22 mouse cellular contexts compared by ENCODE assay signal in genomic region chr19:42965171-42965570, GRCm38 (mm10).
DNase-seq lines count a peak whose midpoint lies in the region; TF ChIP-seq lines count a peak whose summit lies in the region.
"Had no signal": no experiment of that assay in that cellular context is flagged by ENCODE, and none has a peak within 500 bp of the region (broad histone marks: within the 10 kb centered on the region; RNA-seq: fewer than 3 reads in every experiment).

No protein-coding gene starts in this region.

- no peak for TF ChIP-seq POLR2A in lung, adult 2 months (IDR thresholded peaks at IDR 0.05; ENCODE audit: borderline replicate concordance, extremely low read depth, low read depth, low read length)

- peak; percentile 34 for DNase-seq in kidney, postnatal 10 days
- DNase-seq in kidney, adult 8-10 months: no peak
- DNase-seq in left cerebral cortex, postnatal 4 days: peak; percentile 4
- DNase-seq in left cerebral cortex, postnatal 25 days (ENCODE audit: low spot score in 2 of 2): no peak
- DNase-seq in lung, postnatal 10 days: peak; percentile 40
- DNase-seq in lung, adult 2 months: no peak
- DNase-seq in ZHBTc4 (ENCODE audit: low read depth, low spot score): peak; percentile 7
- DNase-seq in urinary bladder, postnatal 10 days (ENCODE audit: low spot score): no peak
- DNase-seq: adrenal gland, postnatal 14 days; cerebellum, adult 11 months; cerebellum, adult 9-11 months; gastrocnemius, postnatal 25 days; heart, adult 11 months; heart, postnatal 36 days had no signal

- H3K4me3 ChIP-seq in lung, adult 2 months (replicated peaks; ENCODE audit: extremely low read depth, low read depth, low read length): no peak overlapping the region
- H3K4me3 ChIP-seq: embryonic facial prominence, embryonic 13.5 days; forebrain, embryonic 10.5 days; forebrain, embryonic 15.5 days; heart, embryonic 10.5 days; hindbrain, embryonic 13.5 days; layer of hippocampus, adult 2 months; left cerebral cortex, adult 2 months; midbrain, embryonic 13.5 days had no signal

- TF ChIP-seq CTCF in lung, adult 2 months (IDR thresholded peaks at IDR 0.05; ENCODE audit: insufficient read depth, low read length): no peak

- intact Hi-C loops in left cerebral cortex, postnatal 4 days (cut with DNase I): no loop called here
- intact Hi-C loops in left cerebral cortex, postnatal 25 days (cut with DNase I): no loop called here

- no peaks in the 10 kb centered on the region for H3K4me1 ChIP-seq in lung, adult 2 months (ENCODE audit: control insufficient read depth, insufficient read depth, low read length)
- H3K4me1 ChIP-seq: embryonic facial prominence, embryonic 13.5 days; forebrain, embryonic 10.5 days; forebrain, embryonic 15.5 days; heart, embryonic 10.5 days; midbrain, embryonic 13.5 days had no signal

- 71% methylated on average over 1 of the region's 1 CpGs for WGBS in lung, adult 2 months

Comparison
In these comparisons a context has a peak if more than half of its experiments do, and no peak if none do; other contexts are left out.
1. DNase-seq: peak in kidney, postnatal 10 days (single experiment), left cerebral cortex, postnatal 4 days (single experiment), lung, postnatal 10 days (single experiment) and ZHBTc4 (single experiment); none in kidney, adult 8-10 months (0 of 2), left cerebral cortex, postnatal 25 days (0 of 2), lung, adult 2 months (single experiment) and urinary bladder, postnatal 10 days (single experiment).